Mouse (Mus musculus): ENCODE measurements around the gene Gimap7.

DNA sequence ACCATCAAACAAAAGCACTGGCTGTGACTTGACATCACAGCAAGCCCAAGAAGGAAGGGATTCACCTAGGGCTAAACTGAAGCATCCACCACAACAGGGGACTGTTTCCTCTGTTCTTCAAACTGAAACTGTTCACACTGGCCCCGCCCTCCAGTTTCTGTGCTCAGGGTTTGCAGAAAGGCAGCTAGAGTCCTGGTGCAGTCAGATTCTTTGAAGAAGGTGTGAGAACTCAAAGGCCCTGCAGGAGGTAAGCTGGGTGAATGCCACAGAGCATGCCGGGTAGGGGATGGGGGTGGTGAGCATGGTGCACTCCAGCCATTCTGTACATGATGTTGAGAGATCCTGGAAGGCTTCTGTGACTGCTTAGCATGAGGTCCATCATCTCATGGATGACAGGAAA, at the start of gene Gimap7, which contains the start of gene Gm28053:
- TF ChIP-seq CTCF (IDR thresholded peaks at IDR 0.05; ENCODE audit: low read depth), result no peak
- no peak for TF ChIP-seq EP300 (IDR thresholded peaks at IDR 0.05; ENCODE audit: low read depth)
